Mouse (Mus musculus): ENCODE data around the gene Ctnnd2.

DNA sequence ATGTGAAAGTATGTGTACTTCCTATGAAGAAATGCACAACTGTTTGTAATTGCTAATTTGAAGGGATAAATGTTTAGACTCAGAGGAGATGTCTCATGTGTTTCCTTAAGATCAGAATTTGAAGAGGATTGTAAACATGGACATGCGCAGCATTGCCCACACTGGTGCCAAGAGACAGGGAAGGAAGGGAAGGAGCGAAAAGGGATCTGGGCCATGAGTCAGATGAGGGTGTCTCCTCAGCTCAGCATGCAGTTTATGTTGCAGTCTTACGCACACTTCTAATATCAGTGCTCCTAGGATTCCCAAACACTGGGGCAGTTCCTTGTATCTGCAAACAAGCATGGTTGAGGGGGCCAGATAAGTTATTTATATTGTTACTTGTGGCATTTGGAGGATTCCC lies 623.3 kb downstream of the Ctnnd2 start:
- TF ChIP-seq CTCF (IDR thresholded peaks at IDR 0.05; ENCODE audit: low read depth) (no peak), EP300 (IDR thresholded peaks at IDR 0.05; ENCODE audit: low read depth) (no peak)

Data from heart, postnatal 0 days (tissue).